Mouse (Mus musculus) spleen, adult 2 months (tissue): Measurements from ENCODE around the gene Sgip1.

ENCODE experiments used
- CTCF ChIP-seq: fragments of 200-500 bp; IDR thresholded peaks from 2 replicates; pipeline ENCODE4 v1.5.1; 2011; ENCODE audit warnings: mild to moderate bottlenecking, inconsistent platforms; ENCODE audit not compliant: insufficient read depth, insufficient read length, insufficient replicate concordance; ENCODE audit errors: extremely low read depth
- POLR2A ChIP-seq: fragments of 200-500 bp; IDR thresholded peaks from 2 replicates; pipeline ENCODE4 v1.6.1; 2011; ENCODE audit warnings: low read depth, low read length, inconsistent platforms

DNA sequence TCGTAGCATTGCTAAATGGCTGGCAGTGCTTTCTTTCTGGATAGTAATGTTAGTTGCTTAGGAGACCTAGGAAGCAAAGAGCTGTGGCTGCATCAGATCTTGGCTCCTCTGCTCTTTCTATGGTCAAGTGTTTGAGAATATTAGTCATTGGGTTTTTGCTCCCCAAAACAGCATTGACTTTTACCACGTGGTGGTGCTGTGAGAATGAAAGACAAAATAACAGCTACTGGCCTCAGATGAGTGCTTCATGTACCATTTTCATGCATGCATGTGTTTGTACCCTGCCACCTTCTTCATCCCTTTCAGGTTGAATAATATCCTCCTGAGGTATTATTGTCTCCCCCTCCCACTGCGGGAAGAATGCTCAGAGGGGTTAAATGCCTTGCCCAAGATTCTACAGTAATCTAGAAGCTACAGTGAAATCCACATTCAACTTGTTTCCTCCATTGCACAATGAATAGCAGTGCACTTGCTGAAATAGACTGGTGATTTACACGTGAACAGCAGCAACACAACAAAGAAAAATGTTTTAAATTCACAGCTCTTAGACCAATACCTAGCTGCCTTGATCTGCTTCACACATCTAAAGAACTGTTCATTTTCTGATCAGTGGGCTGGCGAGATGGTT is 172.7 kb downstream of the Sgip1 start:
- TF ChIP-seq CTCF (no peak), POLR2A (no peak)
